Mouse (Mus musculus) skeletal muscle tissue, adult 2 months (tissue): Measurements from ENCODE around the gene Mapk1ip1l.

ENCODE experiments used
- DNase-seq: peaks from one replicate; pipeline ENCODE4 v3.0.0-alpha.2; 2012; ENCODE audit warnings: low read depth, low spot score

The Mapk1ip1l gene

DNA sequence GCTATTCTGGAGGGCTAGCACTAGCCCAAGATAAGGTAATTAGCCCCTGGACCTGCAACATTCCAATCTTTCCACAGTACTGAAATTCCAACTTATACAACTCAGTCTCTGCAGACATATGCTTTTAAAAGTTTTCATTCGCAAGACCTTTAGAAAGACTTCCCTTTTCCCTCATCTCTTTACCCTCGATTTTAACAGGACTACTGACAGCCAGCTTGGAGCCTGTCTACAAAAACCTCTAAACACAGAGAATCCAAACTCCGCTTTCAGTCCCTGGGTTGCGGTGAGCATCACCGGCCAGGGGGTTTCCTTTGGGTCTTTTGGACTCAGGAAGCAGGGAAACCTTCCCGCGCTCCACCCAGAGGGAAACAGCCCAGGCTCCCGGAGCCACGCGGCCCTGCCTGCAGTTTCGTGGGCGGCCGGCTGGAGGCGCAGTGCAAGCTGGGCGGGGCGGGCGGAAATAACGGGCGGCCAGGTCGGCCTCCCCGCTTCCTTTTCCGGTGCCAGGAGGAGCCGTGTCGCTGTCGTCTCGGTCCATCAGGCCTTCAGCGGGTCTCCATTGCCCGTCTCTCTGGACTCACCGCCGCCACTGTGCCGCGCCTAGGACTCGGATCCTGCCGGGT is at the start of gene Mapk1ip1l:
TSS of gene Mapk1ip1l (plus strand) at position 482 of the 623 bp plus-strand sequence.
- DNase-seq: peak; percentile 68

DNA sequence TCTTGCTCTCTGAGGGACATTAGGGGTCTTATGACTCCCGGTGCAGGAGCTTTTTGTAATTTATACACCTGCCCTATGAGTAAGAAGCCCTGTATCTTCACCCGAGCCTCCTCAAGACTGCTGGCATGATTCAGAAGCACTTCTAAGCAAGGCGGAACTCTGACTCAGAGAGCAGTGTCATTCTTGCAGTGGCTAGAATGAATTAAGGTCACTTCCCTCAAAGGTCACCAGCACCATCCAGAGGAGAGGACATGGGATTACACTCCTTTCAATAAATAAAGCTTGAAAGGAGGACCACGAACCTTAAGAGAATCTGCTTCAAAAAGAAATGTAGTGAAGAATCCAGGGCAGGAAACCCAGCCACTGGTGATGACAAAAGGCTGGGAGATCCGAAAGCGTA is 48.2 kb upstream of the Mapk1ip1l start:
- DNase-seq: peak; percentile 30

- no peak for DNase-seq
Measured at GRCm38 (mm10) chr14:47264866-47265265, 33.2 kb upstream of the Mapk1ip1l start.

- DNase-seq: no peak
Measured at GRCm38 (mm10) chr14:47265829-47266228, 32.2 kb upstream of the Mapk1ip1l start.

GRCm38 (mm10) chr14:47269056-47269455 is 29.0 kb upstream of the Mapk1ip1l start:
- DNase-seq: no peak

DNA sequence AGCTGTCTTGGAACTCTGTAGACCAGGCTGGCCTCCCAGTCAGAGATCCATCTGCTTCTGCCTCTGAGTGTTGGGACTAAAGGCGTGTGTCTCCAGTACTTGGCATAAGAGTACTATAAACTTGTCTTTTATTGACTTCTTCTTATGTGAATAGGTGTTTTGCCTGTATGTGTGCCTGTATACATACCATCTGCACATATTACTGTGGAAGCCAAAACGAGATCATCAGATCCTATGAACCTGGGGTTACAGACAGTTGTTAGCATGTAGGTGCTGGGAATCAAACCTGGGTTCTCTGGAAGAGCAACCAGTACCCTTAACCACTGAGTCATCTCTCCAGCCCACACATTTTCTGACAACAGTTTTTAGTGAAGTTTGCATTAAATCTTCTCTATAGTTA is 28.4 kb upstream of the Mapk1ip1l start:
- no peak for DNase-seq

GRCm38 (mm10) chr14:47273751-47274150 is 24.3 kb upstream of the Mapk1ip1l start:
- DNase-seq: no peak

GRCm38 (mm10) chr14:47275417-47275816 is 22.6 kb upstream of the Mapk1ip1l start:
- no peak for DNase-seq

DNA sequence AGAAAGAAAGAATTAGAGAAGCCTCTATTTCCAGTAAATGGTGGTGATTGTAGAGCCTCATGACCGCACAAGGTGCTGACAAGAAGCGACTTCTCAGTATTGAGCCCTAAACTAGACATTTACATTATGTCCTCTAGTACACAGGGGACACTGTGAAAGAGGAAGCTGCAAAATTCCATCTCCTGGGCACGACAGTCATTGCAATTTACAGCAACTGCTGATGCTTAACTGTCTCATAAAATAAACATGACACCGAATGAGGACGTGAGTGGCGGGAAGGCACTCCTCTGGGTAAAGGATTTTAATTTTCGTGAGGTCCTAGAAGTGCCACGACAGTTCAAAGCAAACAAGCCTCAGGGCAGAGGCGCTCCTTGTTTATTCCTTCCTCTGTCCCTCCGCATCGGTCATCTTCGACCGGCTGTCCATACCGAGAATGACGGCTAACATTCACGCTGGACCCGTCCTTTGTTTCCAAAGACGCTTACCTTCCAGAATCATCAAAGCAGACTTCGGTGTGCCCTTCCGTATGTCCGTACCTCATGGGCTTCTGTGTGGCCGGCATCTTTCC is 21.9 kb upstream of the Mapk1ip1l start:
- DNase-seq: no peak

DNA sequence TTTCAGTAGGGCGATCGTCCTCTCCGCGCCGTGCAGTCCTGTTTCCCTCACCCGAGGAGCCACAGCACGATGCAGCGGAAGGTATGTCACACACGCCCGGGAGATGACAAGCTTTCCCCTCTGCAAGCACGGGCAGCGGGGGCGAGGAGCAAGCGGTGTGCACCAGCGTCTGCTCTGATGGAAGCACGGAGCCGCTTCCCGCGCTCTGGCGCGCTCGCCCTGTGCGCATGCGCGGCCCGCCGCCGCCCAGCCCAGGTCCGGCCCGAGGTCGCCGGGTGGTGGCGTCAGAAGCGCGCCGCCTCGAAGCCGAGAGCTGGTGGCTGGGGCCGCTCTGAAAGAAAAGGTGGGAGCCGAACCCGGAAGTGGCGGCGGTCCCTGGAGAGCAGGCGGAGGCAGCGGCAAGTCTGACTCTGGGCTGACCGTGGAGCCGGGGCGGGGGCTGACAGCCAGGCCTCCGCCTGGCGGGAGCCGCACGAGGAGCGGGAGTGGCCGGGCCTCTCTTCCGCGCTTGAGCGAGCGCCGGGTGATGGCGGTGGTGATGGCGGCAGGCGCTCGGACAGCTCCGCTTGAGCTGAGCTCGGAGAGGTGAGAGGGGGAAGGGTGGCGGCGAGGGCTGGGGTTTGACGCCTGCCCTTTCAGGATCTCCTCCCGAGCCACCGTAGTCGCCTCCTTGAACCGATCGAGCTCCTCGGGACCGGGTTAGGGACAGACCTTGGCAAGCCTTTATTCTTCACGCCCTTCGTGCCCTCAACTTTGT is 21.3 kb upstream of the Mapk1ip1l start, which contains the start of the genes Wdhd1 and Socs4:
TSS of gene Wdhd1 (minus strand) at position 221 of the 757 bp plus-strand sequence.
TSS of gene Socs4 (plus strand) at position 295 of the 757 bp plus-strand sequence.
- DNase-seq: peak; percentile 91

DNA sequence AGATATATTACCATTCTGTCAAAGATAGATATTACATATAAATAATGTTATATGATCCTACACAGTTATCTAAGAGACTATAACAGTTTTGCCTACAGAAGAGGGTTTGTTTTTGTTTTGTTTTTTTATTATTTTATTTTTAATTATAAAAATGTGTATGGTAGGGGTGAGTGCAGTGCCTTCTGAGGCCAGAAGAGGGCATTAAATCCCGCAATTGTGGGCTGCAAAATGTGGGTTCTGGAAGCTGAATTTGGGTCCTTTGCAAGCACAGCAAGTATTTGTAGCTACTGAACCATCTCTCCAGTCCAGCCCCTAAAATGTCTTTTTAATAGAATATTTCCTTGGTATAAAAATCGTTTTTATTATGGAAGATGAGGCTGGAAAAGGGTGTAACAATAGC is 19.0 kb upstream of the Mapk1ip1l start:
- no peak for DNase-seq

GRCm38 (mm10) chr14:47281535-47281934 is 16.5 kb upstream of the Mapk1ip1l start:
- DNase-seq: no peak

- DNase-seq: no peak
Measured at GRCm38 (mm10) chr14:47283568-47283967, 14.5 kb upstream of the Mapk1ip1l start.

DNA sequence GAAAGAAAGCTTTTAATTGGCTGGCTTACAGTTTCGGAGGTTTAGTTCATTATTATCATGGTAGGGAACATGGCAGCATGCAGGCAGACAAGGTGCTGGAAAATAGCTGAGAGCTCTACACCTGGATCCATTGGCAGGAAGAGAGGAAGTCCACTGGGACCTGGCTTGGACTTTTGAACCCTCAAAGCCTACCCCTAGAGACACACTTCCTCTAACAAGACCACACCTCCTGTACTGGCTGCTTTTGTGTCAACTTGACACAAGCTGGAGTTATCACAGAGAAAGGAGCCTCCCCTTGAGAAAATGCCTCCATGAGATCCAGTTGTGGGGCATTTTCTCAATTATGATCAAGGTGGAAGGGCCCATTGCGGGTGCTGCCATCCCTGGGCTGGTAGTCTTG is 12.8 kb upstream of the Mapk1ip1l start:
- no peak for DNase-seq

- DNase-seq: no peak
Measured at GRCm38 (mm10) chr14:47286215-47286614, 11.9 kb upstream of the Mapk1ip1l start.

GRCm38 (mm10) chr14:47287021-47287420 is 11.0 kb upstream of the Mapk1ip1l start:
- DNase-seq: no peak

GRCm38 (mm10) chr14:47291772-47292171 is 6.3 kb upstream of the Mapk1ip1l start:
- DNase-seq: no peak

DNA sequence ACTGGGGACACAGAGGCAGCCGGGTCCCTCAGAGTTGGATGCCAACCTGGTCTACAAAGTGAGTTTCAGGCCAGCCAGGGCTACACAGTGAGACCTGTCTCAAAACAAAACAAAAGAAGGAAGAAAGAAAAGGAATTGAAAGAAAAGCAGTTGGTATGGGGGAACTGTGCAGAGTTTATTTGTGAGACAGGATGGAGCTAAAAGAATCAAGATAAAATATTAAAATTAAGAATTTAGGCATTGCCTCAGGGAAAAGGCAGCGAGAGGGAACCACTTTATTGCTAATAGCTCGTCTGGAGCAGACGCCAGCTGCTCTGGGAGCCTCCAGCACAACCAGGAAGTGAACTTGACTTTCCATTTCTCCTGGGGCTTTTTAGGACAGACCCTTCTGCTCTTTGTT is 3.9 kb upstream of the Mapk1ip1l start:
- DNase-seq: no peak

- DNase-seq: no peak
Measured at GRCm38 (mm10) chr14:47296232-47296631, 1.8 kb upstream of the Mapk1ip1l start.

- DNase-seq: no peak
Measured at GRCm38 (mm10) chr14:47298408-47298792, 334 bp downstream of the Mapk1ip1l start.

DNA sequence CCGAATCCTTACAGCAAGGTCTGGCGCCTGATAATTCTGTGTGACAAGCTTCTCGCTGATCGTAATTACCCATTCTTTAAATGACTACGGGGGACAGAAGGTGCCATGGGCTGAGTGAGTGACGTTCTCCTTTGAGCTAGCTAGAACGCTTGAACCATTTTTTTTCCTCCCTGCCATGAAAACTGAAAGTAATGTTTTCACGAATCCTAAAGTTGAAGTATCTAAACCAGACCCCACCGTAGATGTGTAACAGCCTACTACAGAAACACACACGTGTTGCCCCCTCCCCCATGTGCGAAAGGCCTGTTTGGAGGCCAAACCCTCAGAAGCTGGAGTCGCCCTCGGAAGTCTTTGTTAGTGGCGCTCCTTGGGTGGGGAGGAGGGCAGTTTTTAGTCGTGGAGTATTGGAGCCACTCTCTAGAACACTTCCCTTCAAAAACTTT is 774 bp downstream of the Mapk1ip1l start:
- DNase-seq: no peak

DNA sequence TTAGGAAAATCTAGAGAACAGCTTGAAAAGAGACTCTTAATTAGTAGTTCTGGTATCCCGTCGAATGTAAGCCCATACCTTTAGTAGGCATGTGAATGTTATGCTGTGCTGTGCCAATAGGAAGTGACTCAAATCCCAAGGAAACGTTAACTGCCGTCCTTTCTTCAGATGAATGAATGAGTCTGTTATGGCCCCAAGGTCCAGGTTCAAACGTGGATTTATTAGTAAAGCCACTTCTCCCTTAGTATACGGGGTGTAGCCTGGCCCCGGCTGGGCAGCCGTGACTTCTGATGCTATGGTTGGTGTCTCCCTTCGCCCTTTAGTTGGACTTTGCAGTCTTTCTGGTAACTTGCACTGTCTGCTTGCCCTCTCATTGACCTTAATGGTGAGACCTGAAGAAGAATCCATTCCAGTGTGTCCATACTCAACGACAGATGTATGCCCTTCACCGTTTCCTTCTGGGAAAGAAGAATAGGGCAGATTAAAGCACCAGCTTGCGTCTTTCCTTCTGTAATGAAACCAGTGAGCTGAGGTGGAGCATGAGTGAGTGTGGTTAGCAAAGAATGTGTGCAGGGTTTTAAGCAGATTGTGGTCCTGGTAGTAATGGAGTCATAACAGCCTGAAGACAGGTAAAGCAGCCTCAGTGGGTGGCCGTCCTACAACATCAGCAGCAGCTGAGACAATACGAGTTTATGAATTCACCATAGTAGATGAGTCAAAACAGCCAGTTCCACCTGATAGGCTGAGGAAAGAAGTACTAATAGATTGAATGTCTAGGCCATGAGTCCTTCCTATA is 5.0 kb downstream of the Mapk1ip1l start:
- no peak for DNase-seq
